Mouse (Mus musculus) B cell, adult (primary cell): Measurements from ENCODE around the gene AI464131. TPM values are rescaled to one million over a fixed set of nuclear protein-coding genes. Genes with fewer than 3 reads are reported as not detected.

Experiments used
- total RNA-seq: library from RNA; stranded (reverse); gene quantifications from 4 replicates; pipeline ENCODE4 v1.2.4, GENCODE M21; 2023; ENCODE audit not compliant: inconsistent age

AI464131 gene
- not detected in 4 replicates for total RNA-seq

GRCm38 (mm10) chr4:41502986-41503412 is at the start of gene AI464131:
Gene AI464131, minus strand, starts transcription at chr4:41503076.

GRCm38 (mm10) chr4:41517233-41517632 is 14.4 kb upstream of the AI464131 start, which contains the start of gene 1110017D15Rik:
Gene 1110017D15Rik, minus strand, starts transcription at chr4:41517333.

GRCm38 (mm10) chr4:41464345-41465286 is 38.3 kb downstream of the AI464131 start, which contains the start of the genes Kif24 and Nudt2:
Gene Kif24, minus strand, starts transcription at chr4:41464887.
Gene Nudt2, plus strand, starts transcription at chr4:41465151.

Other genes starting within 250 kb of the AI464131 start
- 51.9 to 63.1 TPM (median 58.3 TPM) in 4 replicates for gene Ubap2, start 227.9 kb downstream of the AI464131 start, total RNA-seq
- 40.3 to 44.5 TPM (median 42.0 TPM) in 4 replicates for gene Dcaf12, start 188.2 kb downstream of the AI464131 start, total RNA-seq
- 45.4 to 54.3 TPM (median 51.5 TPM) in 4 replicates for gene Ubap1, start 154.1 kb downstream of the AI464131 start, total RNA-seq
- gene Kif24, start 38.2 kb downstream of the AI464131 start, total RNA-seq, result 3.0 to 4.6 TPM (median 3.5 TPM) in 4 replicates
- 3.7 to 5.9 TPM (median 5.3 TPM) in 4 replicates for gene Nudt2, start 37.9 kb downstream of the AI464131 start, total RNA-seq
- gene 1110017D15Rik, start 14.3 kb upstream of the AI464131 start, total RNA-seq, result not detected in 4 replicates
- gene Fam219a, start 66.5 kb upstream of the AI464131 start, total RNA-seq, result 13.8 to 14.4 TPM (median 14.4 TPM) in 4 replicates
- gene Dnaic1, start 66.7 kb upstream of the AI464131 start, total RNA-seq, result not detected in 4 replicates
- gene Enho, start 137.2 kb upstream of the AI464131 start, total RNA-seq, result not detected in 4 replicates
- gene Cntfr, start 194.0 kb upstream of the AI464131 start, total RNA-seq, result not detected in 4 replicates
- 13.9 to 18.6 TPM (median 15.3 TPM) in 4 replicates for gene Il11ra1, start 196.9 kb upstream of the AI464131 start, total RNA-seq
- gene Rpp25l, start 210.5 kb upstream of the AI464131 start, total RNA-seq, result 30.3 to 35.1 TPM (median 34.0 TPM) in 4 replicates
- gene Dctn3, start 220.1 kb upstream of the AI464131 start, total RNA-seq, result 50.6 to 69.0 TPM (median 61.6 TPM) in 4 replicates
- gene Arid3c, start 228.1 kb upstream of the AI464131 start, total RNA-seq, result not detected in 4 replicates